Mouse (Mus musculus) kidney, postnatal 14 days (tissue): ENCODE measurements around the gene Rgs6.

Source experiments
- DNase-seq: peaks from one replicate; pipeline ENCODE4 v3.0.0; 2022; ENCODE audit warnings: mixed read lengths

Gene Rgs6

GRCm38 (mm10) chr12:82880711-82881110, 292.6 kb downstream of the Rgs6 start:
- DNase-seq = no peak

GRCm38 (mm10) chr12:82883079-82883478, 295.0 kb downstream of the Rgs6 start:
- no peak for DNase-seq

GRCm38 (mm10) chr12:82894971-82895838, 307.1 kb downstream of the Rgs6 start:
- DNase-seq = no peak

- DNase-seq = no peak
Observed at GRCm38 (mm10) chr12:82905773-82906172, 317.7 kb downstream of the Rgs6 start.

GRCm38 (mm10) chr12:82910846-82911245, 322.8 kb downstream of the Rgs6 start:
- no peak for DNase-seq

- DNase-seq = no peak
Observed at GRCm38 (mm10) chr12:82914127-82914526, 326.0 kb downstream of the Rgs6 start.

- DNase-seq = peak; percentile 34
Observed at GRCm38 (mm10) chr12:82920146-82920545, 332.1 kb downstream of the Rgs6 start.

- DNase-seq = no peak
Observed at GRCm38 (mm10) chr12:82921287-82922015, 333.4 kb downstream of the Rgs6 start.

- DNase-seq = peak; percentile 21
Observed at GRCm38 (mm10) chr12:82922856-82923506, 334.9 kb downstream of the Rgs6 start.

GRCm38 (mm10) chr12:82932706-82933461, 344.8 kb downstream of the Rgs6 start:
- DNase-seq = peak; percentile 57

- peak; percentile 9 for DNase-seq
Observed at GRCm38 (mm10) chr12:82935121-82935762, 347.1 kb downstream of the Rgs6 start.

- no peak for DNase-seq
Observed at GRCm38 (mm10) chr12:82935767-82936166, 347.7 kb downstream of the Rgs6 start.

GRCm38 (mm10) chr12:82940461-82940860, 352.4 kb downstream of the Rgs6 start:
- DNase-seq = no peak

GRCm38 (mm10) chr12:82946507-82946906, 358.4 kb downstream of the Rgs6 start:
- DNase-seq = peak; percentile 80

- no peak for DNase-seq
Observed at GRCm38 (mm10) chr12:82961111-82961510, 373.0 kb downstream of the Rgs6 start.

- DNase-seq = no peak
Observed at GRCm38 (mm10) chr12:82961852-82962251, 373.8 kb downstream of the Rgs6 start.

GRCm38 (mm10) chr12:82970521-82971105, 382.5 kb downstream of the Rgs6 start:
- DNase-seq = no peak

- DNase-seq = no peak
Observed at GRCm38 (mm10) chr12:82971176-82971575, 383.1 kb downstream of the Rgs6 start.

GRCm38 (mm10) chr12:82972661-82973060, 384.6 kb downstream of the Rgs6 start:
- no peak for DNase-seq

- DNase-seq = no peak
Observed at GRCm38 (mm10) chr12:82973771-82974170, 385.7 kb downstream of the Rgs6 start.

- DNase-seq = no peak
Observed at GRCm38 (mm10) chr12:82978275-82978674, 390.2 kb downstream of the Rgs6 start.

- DNase-seq = no peak
Observed at GRCm38 (mm10) chr12:82982716-82983115, 394.6 kb downstream of the Rgs6 start.
